Mouse (Mus musculus): ENCODE measurements around the gene Cep44. TPM values are rescaled to one million over a fixed set of nuclear protein-coding genes. Genes with fewer than 3 reads are reported as not detected.

Gene Cep44
- polyA plus RNA-seq, 1 experiment from 2014 or later = 29.6 TPM

- WGBS = 73% methylated on average over 4 of the region's 4 CpGs
- no peak for ATAC-seq (replicated peaks; ENCODE audit: extremely low read depth, insufficient read depth, low FRiP score)
Measured at GRCm38 (mm10) chr8:56508952-56509479, 41.8 kb downstream of the Cep44 start.

GRCm38 (mm10) chr8:56508318-56508951, 42.4 kb downstream of the Cep44 start:
- Histone ChIP-seq H3K4me1 (ENCODE audit: control insufficient read depth, insufficient read depth, low read length) (no peaks in the 10 kb centered on the region), H3K27me3 (ENCODE audit: control insufficient read depth, insufficient read depth, low read length) (no peaks in the 10 kb centered on the region), H3K4me2 (ENCODE audit: low read depth, low read length) (no peak overlapping the region), H3K27ac (ENCODE audit: low read length) (no peak overlapping the region), H3K9ac (ENCODE audit: low read length) (no peak overlapping the region), H3K36me3 (ENCODE audit: control insufficient read depth, insufficient read depth) (no peaks in the 10 kb centered on the region), H3K4me3 (ENCODE audit: low read length) (no peak overlapping the region), H3K9me3 (replicated peaks; ENCODE audit: control insufficient read depth, low read length) (no peaks in the 10 kb centered on the region)
- no peak for ATAC-seq (replicated peaks; ENCODE audit: extremely low read depth, insufficient read depth, low FRiP score)
- 67% methylated on average over 3 of the region's 3 CpGs for WGBS

More at GRCm38 (mm10) chr8:56508952-56509479, 41.8 kb downstream of the Cep44 start:
- Histone ChIP-seq H3K9ac (ENCODE audit: low read length) (no peak overlapping the region), H3K4me3 (ENCODE audit: low read length) (no peak overlapping the region), H3K36me3 (ENCODE audit: control insufficient read depth, insufficient read depth) (no peaks in the 10 kb centered on the region), H3K27me3 (ENCODE audit: control insufficient read depth, insufficient read depth, low read length) (no peaks in the 10 kb centered on the region), H3K9me3 (replicated peaks; ENCODE audit: control insufficient read depth, low read length) (no peaks in the 10 kb centered on the region), H3K4me2 (ENCODE audit: low read depth, low read length) (no peak overlapping the region), H3K27ac (ENCODE audit: low read length) (no peak overlapping the region), H3K4me1 (ENCODE audit: control insufficient read depth, insufficient read depth, low read length) (no peaks in the 10 kb centered on the region)

GRCm38 (mm10) chr8:56501911-56502310, 48.9 kb downstream of the Cep44 start:
- no peaks in the 10 kb centered on the region for H3K36me3 ChIP-seq (ENCODE audit: control insufficient read depth, insufficient read depth)
- H3K27me3 ChIP-seq (ENCODE audit: control insufficient read depth, insufficient read depth, low read length) = no peaks in the 10 kb centered on the region
- no peaks in the 10 kb centered on the region for H3K4me1 ChIP-seq (ENCODE audit: control insufficient read depth, insufficient read depth, low read length)
- no peak overlapping the region for H3K9ac ChIP-seq (ENCODE audit: low read length)
- H3K27ac ChIP-seq (ENCODE audit: low read length) = no peak overlapping the region
- no peak overlapping the region for H3K4me2 ChIP-seq (ENCODE audit: low read depth, low read length)
- H3K9me3 ChIP-seq (replicated peaks; ENCODE audit: control insufficient read depth, low read length) = no peaks in the 10 kb centered on the region
- no peak overlapping the region for H3K4me3 ChIP-seq (ENCODE audit: low read length)
- no peak for ATAC-seq (replicated peaks; ENCODE audit: extremely low read depth, insufficient read depth, low FRiP score)

GRCm38 (mm10) chr8:56489496-56489895, 61.4 kb downstream of the Cep44 start:
- H3K4me2 ChIP-seq (ENCODE audit: low read depth, low read length) = no peak overlapping the region
- no peaks in the 10 kb centered on the region for H3K9me3 ChIP-seq (replicated peaks; ENCODE audit: control insufficient read depth, low read length)
- H3K4me1 ChIP-seq (ENCODE audit: control insufficient read depth, insufficient read depth, low read length) = no peaks in the 10 kb centered on the region
- no peaks in the 10 kb centered on the region for H3K36me3 ChIP-seq (ENCODE audit: control insufficient read depth, insufficient read depth)
- 28% methylated on average over 2 of the region's 2 CpGs for WGBS
- no peak overlapping the region for H3K9ac ChIP-seq (ENCODE audit: low read length)
- ATAC-seq (replicated peaks; ENCODE audit: extremely low read depth, insufficient read depth, low FRiP score) = no peak
- no peaks in the 10 kb centered on the region for H3K27me3 ChIP-seq (ENCODE audit: control insufficient read depth, insufficient read depth, low read length)
- no peak overlapping the region for H3K27ac ChIP-seq (ENCODE audit: low read length)
- no peak overlapping the region for H3K4me3 ChIP-seq (ENCODE audit: low read length)

GRCm38 (mm10) chr8:56486006-56486405, 64.8 kb downstream of the Cep44 start:
- ATAC-seq (replicated peaks; ENCODE audit: extremely low read depth, insufficient read depth, low FRiP score) = no peak
- no peak overlapping the region for H3K4me2 ChIP-seq (ENCODE audit: low read depth, low read length)
- WGBS = 30% methylated on average over 3 of the region's 3 CpGs
- no peak overlapping the region for H3K9ac ChIP-seq (ENCODE audit: low read length)
- no peaks in the 10 kb centered on the region for H3K9me3 ChIP-seq (replicated peaks; ENCODE audit: control insufficient read depth, low read length)
- H3K36me3 ChIP-seq (ENCODE audit: control insufficient read depth, insufficient read depth) = no peaks in the 10 kb centered on the region
- no peak overlapping the region for H3K27ac ChIP-seq (ENCODE audit: low read length)
- H3K4me3 ChIP-seq (ENCODE audit: low read length) = no peak overlapping the region
- H3K27me3 ChIP-seq (ENCODE audit: control insufficient read depth, insufficient read depth, low read length) = no peaks in the 10 kb centered on the region
- no peaks in the 10 kb centered on the region for H3K4me1 ChIP-seq (ENCODE audit: control insufficient read depth, insufficient read depth, low read length)

Small RNAs within 50 kb of the gene (microRNA-seq; reads per million reads assigned to microRNA genes)
- gene Gm25992 = not detected

Other genes with a start within 250 kb of the Cep44 start
- gene Fbxo8, start within 50 bp of the Cep44 start, polyA plus RNA-seq (2015; fragmentation: Nextera tagmentation; extraction: Ambion mirVana) = 49.8 and 53.2 TPM in 2 replicates